Mouse (Mus musculus): Measurements from ENCODE around the gene Shld1. TPM values are rescaled to one million over a fixed set of nuclear protein-coding genes. Genes with fewer than 3 reads are reported as not detected.

Shld1 gene
- total RNA-seq (2021): 8.8 and 13.8 TPM in 2 replicates
- long read RNA-seq, transcript Shld1-201 (3 exons, 1,076 nt): major isoform, 5 of 13 reads
- long read RNA-seq, partial matches to known transcripts: 2 of 13 reads
- long read RNA-seq, other reads (novel, unspliced or antisense): 6 of 13 reads

DNA sequence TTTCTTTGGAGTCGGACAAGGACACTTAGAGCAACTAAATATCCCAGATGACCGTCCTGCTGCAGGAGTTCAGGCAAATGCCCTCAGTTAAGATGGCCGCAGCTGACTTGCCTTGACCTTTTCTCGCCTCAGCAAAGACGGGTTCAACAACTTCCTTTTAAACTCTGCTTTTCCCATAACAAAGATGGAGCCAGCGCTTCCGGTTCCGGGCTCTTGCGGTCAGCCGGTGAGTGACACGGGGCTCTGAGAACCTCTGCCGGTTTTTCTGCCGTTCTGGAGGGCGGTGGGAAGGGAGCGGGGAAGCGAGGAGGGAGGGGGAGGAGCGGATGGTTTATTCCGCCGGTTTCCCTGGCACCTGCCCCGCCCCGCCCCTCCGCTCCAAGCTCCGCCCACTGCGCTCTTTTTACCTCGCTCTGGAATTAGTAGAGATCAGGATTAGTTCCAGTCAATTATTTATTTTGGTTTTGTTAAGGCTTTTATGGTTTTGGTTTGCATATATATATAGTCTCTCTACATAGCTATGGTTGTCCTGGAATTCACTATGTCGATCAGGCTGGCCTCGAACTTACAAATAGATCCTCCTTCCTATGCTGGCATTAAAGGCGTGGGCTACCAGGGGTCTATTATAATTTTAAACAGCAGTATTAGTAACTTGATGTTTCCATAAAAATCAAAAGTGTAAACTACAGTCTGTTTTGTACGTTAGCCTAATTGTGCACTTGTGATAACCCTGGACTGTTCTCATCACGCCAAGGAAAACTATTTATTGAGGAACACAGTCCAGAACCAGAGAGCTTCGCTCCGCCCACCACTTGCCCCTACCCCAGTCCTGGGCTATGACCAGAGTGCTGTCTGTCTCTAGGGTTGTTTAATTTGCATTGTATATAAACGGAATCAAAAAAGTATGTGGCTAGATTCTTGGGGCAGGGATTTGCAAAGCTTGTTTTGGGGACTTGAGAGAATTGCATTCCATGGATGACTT, at the start of gene Shld1:
TSS of gene Shld1 (plus strand) at position 176 of the 982 bp plus-strand sequence.
- peak; percentile 80 for DNase-seq

DNA sequence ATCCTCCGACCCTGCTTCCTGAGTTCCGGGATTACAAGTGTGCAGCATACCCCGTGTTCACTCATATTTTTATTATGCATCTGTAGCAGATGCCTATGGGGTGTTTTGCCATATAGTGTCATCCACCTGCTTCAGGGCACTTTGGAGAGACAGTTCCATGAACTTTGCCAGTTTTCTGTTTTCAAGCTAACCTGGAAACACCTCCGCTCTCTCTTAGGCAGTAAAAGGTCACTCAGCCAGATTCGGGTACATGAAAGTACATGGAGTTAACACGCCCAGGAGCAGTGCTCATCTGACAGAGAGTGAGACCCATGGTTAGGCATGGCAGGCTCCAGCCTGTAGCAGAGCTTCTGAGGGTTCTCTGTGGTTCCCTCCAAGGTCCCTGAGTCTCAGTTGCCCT, 48.4 kb upstream of the Shld1 start:
- no peak for DNase-seq

DNA sequence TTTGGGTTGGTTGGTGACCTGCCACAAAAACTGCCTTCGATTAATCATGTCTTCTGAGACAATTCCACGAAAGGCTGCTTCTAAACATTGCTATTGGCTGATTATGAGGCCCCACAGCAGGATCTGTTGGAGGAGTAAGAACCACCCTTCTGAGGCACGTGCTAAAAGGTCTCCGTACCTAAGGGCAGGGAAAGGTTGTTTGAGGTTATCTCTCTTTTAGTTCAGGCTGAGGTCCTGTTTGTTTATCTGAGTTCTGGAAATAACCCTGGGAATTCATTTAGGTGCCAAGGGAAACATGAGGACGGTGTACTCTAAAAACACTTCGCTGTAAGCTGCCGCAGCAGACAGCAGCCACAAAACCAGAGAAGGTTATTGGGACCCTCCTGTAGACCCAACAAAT, 47.4 kb upstream of the Shld1 start:
- no peak for DNase-seq

DNA sequence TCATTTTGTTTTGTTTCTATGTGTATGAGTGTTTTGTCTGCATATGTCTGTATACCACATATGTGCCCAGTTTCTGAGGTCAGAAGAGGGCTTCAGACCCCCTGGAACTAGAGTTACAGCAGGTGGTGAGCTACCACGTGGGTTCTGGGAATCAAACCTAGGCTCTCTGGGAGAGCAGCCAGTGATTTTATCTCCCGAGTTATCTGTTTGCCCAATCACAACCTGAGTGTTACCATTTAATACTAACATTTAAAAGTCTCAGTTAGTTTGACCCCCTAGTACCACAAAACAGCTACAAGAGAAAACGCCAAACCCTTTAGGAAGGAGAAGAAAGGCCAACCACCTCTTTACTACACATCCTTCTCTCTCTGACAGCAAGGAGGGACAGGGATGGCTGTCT, 45.5 kb upstream of the Shld1 start:
- no peak for DNase-seq

DNA sequence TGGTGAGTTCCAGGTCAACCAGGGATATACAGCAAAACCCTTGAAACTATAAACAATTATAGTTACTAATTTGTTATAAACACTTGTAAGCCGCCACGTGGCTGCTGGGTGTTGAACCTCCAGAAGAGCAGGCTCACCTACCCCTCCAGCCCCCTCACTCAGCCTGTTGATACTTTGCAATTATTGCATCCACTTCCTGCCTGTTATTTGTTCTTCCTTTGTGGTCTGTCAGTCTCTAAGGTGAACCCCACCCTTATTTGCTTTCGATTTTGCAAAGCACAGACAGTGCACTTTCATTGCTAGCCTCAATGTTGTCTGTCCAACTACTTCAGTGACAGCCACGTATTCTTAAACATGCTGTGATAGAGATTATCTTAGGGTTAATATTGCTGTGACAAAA, 43.6 kb upstream of the Shld1 start:
- no peak for DNase-seq

DNA sequence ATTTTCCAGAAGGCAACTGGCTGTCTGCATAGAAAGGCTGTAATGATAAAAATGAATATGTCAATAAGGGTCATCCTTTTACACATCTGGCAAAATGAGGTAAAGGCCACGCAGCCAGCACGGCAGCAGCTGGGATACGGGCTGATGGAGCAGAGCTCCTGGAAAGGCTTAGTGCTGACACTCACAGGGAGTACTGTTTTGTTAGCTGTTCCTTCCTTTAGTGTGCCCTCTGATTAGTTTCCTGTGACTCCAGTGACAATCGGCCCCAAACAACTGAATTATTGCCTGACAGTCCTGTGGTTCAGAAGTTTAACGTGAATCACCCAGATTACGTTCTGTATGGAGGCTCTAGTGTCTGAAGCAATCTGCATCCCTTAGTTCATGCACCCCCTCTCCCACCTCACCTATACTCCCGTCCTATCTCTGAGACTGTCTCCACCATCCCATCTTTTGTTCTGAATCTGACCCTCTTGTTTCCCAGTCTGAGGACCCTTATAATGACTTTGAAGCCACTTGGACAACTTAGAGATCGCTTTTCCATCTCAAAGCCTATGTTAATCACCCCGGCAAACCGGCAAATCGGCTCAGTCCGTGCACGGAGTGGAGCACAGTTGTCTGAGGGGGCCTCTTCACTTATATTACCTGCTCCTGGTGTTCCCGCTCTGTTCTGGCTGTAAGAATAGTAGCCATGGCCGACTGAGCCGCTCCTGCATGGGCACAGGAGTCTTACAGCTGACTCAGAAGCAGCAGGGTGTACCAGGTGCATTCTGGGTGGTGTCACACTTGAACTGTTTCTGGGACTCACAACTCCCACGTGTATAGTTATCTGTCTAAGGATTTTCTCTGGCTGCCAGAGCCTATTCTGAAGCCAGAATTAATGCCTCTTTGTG, 39.6 kb upstream of the Shld1 start:
- DNase-seq: no peak

DNA sequence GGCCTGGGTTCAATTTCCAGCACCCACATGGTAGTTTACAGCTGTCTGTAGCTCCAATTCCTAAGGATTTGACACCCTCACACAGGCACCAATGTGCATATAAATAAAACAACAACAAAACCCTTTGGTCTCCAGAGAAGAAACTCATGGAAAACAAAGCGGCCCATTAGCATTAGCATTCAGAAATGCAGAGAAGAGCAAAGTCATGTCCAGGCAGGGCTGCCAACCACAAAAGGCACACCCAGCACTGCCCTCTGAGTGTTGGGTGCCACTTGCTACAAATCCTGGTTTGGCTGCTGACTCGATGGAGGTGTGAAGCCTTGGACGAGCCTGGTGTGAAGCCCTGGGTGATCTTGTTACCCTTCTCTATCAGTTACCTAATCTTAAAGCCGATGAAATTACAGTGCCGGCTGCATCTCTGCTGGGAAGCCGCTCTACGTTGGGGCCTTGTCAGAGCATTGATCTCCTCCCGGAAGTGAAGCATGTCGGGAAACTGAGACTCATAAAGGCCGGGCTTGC, 37.3 kb upstream of the Shld1 start:
- DNase-seq: no peak

DNA sequence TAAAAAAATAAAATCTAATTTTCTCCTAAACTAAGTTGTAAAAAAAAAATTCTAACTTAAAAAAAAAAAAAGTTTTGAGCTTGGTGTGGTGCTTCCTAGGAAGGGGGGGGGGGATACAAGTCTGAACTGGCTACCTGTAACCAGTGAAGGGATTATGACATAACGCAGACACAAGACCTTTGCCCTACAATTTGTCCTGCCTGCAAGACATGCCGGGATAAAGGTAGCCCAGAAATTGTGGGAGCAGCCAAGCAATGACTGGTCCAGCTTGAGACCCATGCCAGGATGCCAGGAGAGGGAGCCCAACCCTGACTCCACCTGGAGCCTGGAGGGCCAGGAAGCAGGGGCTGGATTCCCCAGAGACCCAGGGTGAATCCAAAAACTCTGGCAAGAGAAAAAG, 36.2 kb upstream of the Shld1 start:
- DNase-seq: no peak

DNA sequence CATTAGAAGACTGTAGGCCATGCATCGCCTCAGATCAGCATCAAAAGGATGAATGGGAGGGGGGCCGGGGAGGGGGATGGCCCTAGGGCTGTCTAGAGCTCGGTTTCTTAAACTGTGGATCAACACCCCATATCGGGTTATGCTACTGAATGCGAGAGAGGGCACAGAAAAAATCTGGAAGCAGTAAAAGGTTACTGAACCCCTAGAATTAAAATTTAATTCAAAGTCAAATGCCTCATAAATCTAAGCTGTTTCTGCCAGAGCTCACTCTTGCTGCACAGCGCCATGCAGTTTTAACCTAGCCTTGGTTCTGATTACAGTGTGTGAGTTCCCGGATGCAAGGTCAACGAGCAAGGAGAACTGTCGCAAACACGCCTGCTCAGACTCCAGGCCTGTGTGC, 34.3 kb upstream of the Shld1 start:
- peak; percentile 20 for DNase-seq

DNA sequence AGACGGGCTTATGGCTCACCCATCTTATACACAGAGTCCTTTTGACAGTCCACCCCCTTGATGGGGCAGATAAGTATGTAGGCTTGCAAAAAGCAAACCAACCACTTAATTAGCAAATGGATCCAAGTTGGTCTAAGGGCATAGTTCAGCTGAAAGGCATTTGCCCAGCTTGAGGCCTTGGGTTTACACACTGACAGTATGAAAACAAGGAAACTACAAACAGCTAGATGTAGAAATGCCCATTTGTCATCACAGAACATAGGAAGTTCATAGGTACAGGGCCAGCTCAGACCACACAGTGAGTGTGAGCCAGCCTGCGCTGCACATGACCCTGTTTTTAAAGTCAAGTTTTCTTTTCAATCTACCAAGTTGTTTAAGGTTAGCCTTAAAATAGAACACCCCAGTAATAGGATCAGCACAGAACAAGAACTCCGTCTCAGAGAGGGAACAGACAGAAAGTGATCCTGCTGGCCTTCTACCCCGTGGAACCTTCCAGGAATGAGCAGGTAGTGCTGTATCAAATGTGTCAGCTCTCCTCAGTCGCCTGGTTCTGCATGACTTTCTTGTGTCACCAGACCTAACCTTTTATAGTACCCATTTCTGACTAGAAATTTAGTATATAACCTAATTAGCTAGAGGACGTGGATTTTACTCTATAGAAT, 31.8 kb upstream of the Shld1 start:
- no peak for DNase-seq

DNA sequence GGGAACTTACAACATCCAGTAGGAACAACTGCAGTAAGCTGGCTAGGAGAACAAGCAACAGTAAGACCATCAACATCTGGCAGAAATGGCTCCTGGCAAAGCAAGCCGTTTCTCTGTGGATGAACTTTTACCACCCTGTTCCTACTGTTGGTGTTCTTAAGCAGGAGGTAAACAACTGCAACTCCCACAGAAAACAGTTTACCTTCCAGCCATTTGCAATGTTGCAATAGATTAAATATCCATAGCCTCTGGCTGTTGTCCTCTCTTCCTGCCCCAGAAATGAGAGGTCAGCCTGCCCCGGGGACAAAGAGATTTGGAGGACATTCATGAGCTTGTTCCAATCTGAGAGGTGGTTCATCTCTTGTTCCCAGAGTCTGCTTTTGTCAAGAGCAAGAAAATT, 29.5 kb upstream of the Shld1 start:
- DNase-seq: no peak

DNA sequence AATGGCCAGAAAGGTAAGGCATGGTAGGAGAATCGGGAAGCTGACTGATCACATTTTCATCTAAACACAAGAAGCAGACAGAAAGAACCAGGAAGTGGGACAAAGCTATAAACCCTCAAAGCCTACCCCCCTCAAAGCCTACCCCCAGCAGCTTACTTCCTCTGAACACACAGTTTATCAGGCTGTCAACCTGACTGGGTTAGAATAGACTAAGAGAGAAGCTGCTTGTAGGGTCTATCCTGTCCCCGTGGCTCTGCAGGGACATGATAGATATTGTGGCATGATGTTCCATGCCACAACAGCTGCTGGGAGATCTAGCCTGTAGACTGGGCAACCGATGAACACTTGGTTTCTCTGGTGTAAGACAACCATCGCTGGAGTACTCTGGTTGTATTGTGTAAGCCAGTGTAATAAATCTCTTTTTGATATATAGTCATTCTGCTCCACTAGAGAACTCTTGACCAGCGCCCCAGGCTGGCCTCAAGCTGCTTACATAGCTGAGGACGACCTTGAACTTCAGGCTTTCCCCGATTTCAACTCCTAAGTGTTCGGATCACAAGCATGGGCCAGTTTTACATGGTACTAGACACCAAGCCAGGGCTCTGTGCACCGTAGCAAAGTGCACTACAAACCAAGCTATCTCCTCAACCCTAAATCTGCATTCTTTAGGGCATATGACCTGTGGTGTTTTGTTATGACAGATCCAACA, 28.2 kb upstream of the Shld1 start:
- DNase-seq: peak; percentile 4

DNA sequence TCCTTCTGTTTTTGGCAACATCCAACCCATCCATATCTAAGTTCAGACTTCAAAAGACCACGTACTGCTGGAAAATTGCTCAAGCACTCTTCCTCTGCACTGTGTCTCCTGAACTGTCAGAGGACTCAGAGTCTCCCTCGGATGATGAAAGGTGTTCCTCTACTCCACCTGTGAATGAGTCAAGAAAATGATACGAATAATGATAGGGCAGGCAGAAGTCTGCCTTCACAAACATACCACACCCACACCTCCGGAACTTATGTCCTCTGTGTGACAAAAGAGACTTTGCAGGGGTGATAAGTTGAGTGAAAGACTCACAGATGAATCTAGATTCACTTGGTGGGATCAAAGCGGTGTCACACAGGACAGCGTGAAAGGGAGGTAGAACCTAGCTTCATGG, 17.6 kb upstream of the Shld1 start:
- DNase-seq: no peak

DNA sequence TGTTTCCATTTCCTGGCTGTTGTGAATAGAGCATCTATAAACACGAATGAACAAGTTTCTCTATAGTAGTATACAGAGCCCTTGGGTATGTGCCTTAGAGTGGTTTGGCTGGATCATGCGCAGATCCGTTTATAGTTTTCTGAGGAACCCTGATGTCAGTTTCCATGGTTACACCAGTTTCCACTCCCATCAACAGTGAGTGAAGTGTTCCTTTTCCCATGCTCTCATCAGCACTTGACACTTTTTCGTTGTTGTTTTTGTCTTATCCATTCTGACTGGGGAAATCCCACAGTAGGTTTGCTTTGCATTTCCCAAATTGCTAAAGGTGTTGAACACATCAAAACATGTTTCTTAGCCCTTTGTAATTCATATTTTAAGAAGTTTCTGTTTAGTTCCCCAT, 16.4 kb upstream of the Shld1 start:
- DNase-seq: no peak

DNA sequence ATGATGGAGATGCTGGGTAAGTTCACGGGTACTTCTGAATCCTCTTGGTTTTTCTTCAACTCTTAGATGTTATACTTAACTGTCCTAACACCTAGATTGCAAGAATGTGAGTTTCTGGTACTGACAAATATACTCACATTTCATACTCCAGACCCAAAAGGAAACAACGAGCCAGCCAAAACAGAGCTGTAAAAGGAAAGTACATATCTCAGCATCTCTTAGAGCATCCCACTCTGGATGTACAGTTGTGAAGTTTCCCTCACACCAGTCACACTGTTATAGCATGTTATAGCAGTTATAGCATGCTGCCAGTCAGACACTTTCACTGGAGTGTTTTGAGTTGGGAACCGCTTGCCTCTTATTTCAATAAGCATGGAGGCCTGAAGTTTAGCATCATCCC, 14.6 kb upstream of the Shld1 start:
- DNase-seq: no peak

DNA sequence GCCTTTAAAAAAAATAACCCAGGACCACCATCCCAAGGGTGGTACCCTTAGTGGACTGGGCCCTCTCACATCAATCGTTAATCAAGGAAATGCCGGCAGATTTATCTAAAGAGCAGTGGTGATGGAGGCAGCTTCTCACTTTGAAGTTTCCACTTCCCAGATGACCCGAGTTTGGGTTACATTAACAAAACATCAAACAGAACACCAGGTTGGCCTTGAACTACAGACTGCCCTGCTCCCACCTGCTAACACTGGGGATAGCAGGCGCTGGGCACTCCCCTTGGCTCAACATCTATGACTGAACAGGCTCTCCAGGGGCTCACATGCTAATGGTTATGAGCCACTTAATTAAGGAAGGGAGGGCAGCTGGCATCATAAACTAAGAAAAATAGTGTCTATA, 10.6 kb upstream of the Shld1 start:
- no peak for DNase-seq

DNA sequence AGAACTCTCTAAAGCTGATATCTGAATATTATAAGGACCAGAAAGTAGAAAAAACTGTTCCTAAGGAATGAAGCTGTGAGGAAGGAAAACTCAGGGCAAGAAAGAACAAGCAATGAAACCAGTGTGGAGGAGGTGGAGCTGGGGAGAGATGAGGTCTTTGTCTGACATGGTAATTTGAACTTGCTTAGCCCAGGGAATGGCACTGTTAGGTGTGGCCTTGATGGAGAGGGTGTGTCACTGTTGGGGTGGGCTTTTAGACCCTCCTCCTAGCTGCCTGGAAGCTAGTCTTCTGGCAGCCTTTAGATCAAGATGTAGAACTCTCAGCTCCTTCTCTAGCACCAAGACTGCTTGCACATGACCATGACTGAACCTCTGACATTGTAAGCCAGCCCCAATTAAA, 1.7 kb upstream of the Shld1 start:
- no peak for DNase-seq

DNA sequence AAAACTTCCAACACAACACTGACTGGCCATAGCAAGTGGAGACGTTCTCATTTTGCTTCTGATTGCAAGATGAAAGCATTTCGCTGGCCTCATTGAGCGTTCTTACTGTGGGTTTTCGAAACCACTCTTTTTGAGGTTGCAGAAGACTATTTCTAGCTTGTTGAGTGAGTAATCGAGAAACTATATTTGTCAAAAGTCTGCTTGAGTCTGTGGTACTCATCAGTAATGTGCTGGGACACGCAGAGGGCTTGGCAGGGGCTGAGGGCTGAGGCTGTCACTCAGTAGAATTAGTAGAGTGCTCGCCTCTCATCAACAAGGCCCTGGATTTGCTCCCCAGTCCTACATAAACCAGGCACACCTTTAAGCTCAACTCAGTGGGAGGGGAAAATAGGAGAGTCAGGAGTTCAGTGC, 1.9 kb downstream of the Shld1 start:
- DNase-seq: no peak

DNA sequence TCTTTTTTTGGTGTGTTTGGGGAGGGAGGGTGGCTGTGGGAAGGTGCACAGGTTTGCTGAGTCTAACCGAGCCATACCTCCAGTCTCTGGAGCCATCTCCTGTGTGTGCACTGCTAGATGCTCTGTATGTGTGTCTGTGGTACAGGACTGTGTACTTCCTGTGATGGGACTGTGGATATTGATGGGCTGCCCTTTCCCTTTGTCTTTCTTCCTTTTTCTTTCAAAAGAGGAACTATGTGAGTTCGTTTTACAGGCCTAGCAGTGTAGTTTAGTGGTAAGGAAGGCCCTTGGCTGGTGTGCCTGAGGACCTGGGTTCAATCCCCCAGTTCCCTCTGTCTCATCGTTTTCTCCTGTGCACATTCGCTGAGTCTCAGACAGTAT, 2.4 kb downstream of the Shld1 start:
- DNase-seq: no peak

DNA sequence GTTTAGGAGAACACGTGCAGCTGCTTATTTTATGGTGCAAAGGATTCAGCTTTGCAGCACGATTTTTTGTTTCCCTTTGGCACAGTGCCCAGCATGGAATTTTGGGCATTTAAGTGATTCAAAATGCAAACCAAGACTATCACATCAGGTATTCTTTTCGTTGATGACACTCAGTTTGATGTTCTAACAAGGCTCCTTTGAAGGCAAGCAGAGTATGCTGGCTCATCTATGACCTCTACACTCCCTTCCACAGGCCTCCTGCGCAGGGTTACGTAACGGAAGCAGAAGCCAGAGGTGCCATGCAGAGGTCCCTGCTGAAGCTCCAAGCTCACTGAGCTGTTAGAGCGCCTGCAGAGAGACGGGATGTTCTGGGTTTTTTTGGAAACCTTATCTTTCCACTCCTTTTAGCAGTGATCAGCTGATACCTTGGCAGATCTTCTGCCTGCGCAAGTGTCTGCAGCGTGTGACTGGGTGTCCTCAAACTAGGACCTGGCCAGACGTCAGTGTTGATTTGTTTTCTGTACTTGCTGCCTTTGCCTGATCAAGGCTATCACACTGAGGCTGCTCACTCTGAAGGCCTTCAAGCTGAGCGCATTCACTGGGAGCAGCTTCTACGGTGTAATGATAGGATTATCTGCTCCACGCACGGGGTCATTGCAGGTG, 3.0 kb downstream of the Shld1 start:
- peak; percentile 38 for DNase-seq

DNA sequence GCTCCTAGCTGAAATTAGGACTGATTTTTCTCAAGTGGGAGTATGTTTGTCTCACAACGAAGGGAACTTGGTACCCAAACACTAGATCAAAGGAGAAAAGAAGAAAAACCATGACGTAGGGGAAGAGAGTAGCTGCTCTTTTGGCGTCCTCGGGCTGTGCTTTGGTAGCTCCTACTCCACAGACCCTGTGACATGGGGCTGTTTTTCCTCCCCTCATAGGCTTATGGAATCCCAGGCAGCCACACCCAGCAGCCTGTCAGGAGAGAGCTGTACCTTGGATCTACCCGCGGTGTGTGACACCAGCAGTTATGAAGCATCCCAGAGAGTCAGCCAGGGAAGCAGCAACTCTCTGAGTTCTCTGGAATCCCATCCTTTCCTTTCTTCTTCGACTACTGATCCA, 5.0 kb downstream of the Shld1 start:
- no peak for DNase-seq
